Mouse (Mus musculus) thymus, adult 2 months (tissue): ENCODE data around the gene Ptpn3.

Experiments
- CTCF ChIP-seq: fragments of 200-500 bp; IDR thresholded peaks from 2 replicates; pipeline ENCODE4 v1.5.1; 2012; ENCODE audit warnings: mild to moderate bottlenecking, control low read depth, low read length, moderate library complexity, borderline replicate concordance; ENCODE audit not compliant: control insufficient read depth, poor library complexity, insufficient read depth; ENCODE audit errors: extremely low read depth
- POLR2A ChIP-seq: fragments of 200-500 bp; IDR thresholded peaks from 2 replicates; pipeline ENCODE4 v1.6.1; 2012; ENCODE audit warnings: mild to moderate bottlenecking, low read length, control low read depth, moderate library complexity; ENCODE audit not compliant: control insufficient read depth, poor library complexity, insufficient read depth; ENCODE audit errors: extremely low read depth

DNA sequence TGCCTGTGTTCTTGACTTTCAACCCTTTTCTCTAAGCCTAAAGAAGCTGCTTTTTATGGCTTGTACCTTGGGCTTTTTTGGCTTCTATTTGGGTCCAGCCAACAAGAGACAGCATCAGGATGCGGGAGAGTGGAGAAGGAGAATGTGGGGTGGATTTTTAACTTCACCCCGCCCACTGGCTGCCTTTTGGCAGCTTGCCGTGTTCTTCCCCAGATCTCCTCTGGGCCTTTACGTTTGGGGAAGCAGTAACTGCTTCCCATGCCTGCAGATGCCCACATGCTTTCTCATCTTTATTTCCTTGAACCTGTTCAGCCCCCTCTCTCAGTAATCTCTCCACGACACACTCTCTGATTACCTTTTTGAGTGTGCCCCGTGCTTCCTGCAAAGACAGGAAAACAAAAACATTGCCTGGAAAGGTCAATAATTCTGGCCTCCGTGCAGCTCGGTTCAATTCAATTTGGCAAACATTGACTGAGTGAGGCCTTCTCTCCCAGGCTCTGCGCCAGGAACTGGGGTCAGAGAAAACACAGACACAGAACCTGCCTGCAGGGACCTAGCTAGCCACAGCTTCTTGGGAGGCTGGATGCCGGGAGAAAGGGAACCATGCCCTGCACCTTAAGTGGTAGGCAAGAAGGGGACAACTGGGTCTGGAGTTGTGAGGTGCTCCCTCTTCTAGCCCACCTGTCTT lies 17.0 kb upstream of the Ptpn3 start:
- TF ChIP-seq CTCF (no peak), POLR2A (no peak)
